Mouse (Mus musculus): ENCODE results near the gene Olfr389. TPM values are rescaled to one million over a fixed set of nuclear protein-coding genes. Genes with fewer than 3 reads are reported as not detected.

Gene Olfr389
- not detected in 2 replicates for polyA plus RNA-seq (2015; fragmentation: Nextera tagmentation; extraction: Ambion mirVana)

DNA sequence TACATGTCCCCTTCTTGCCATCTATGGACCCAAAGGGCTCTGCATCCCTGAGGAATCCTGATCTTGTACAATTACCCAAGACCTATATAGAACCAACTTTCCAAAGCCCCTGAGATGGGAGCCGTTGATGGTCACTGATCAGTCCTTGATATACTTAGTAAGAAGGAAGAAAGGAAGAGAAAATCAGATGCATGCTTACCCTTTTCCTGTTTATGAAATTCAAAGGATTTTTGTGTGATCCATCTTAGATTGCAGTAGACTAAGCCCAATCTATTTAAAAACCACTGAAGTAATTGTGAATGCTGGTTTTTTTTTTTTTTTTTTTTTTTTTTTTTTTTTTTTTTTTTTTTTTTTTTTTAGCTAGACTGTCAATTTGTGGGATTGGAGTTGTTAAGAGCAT, at the start of gene Olfr389:
Olfr389 (minus strand) TSS at position 101 of the 400 bp plus-strand sequence.
- H3K36me3 ChIP-seq (ENCODE audit: control insufficient read depth, insufficient read depth, low read length) = no peaks in the 10 kb centered on the region
- H3K9me3 ChIP-seq (ENCODE audit: control insufficient read depth, low read length) = no peaks in the 10 kb centered on the region
- no peak for ATAC-seq
- H3K27ac ChIP-seq (ENCODE audit: low read depth, low read length) = no peak within 1 kb of the TSS
- no peaks in the 10 kb centered on the region for H3K4me1 ChIP-seq (ENCODE audit: control insufficient read depth, insufficient read depth, low read depth, low read length)
- no peak within 1 kb of the TSS for H3K4me3 ChIP-seq (ENCODE audit: low read length)
- H3K4me2 ChIP-seq (ENCODE audit: low read length) = no peak within 1 kb of the TSS
- 93% methylated on average over 1 of the region's 1 CpGs for WGBS
- no peak within 1 kb of the TSS for H3K9ac ChIP-seq (ENCODE audit: low read depth, low read length)
- H3K27me3 ChIP-seq (replicated peaks; ENCODE audit: control insufficient read depth, insufficient read depth, low read length) = no peaks in the 10 kb centered on the region

DNA sequence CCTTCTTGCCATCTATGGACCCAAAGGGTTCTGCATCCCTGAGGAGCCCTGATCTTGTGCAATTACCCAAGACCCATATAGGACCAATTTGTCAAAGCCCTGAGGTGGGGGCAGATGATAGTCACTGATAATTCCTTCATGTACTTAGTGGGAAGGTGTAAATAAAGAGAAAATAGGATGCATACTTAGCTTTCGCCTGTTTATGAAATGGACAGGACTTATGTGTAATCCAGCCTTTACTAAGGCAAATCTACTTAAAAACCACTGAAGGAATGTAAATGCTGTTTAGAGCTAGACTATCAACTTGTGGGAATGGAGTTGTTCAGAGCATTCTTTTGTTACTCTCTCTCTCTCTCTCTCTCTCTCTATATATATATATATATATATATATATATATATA, 36.4 kb upstream of the Olfr389 start, which contains the start of gene Olfr392:
Olfr392 (minus strand) TSS at position 101 of the 400 bp plus-strand sequence.
- Histone ChIP-seq H3K4me2 (ENCODE audit: low read length) (no peak within 1 kb of the TSS), H3K27ac (ENCODE audit: low read depth, low read length) (no peak within 1 kb of the TSS), H3K9ac (ENCODE audit: low read depth, low read length) (no peak within 1 kb of the TSS), H3K9me3 (ENCODE audit: control insufficient read depth, low read length) (peaks cover 3% of the 10 kb centered on the region; the same call in 1 of the 2 replicates), H3K4me3 (ENCODE audit: low read length) (no peak within 1 kb of the TSS), H3K27me3 (replicated peaks; ENCODE audit: control insufficient read depth, insufficient read depth, low read length) (no peaks in the 10 kb centered on the region), H3K36me3 (ENCODE audit: control insufficient read depth, insufficient read depth, low read length) (no peaks in the 10 kb centered on the region), H3K4me1 (ENCODE audit: control insufficient read depth, insufficient read depth, low read depth, low read length) (no peaks in the 10 kb centered on the region)
- 97% methylated on average over 1 of the region's 1 CpGs for WGBS
- ATAC-seq = no peak

DNA sequence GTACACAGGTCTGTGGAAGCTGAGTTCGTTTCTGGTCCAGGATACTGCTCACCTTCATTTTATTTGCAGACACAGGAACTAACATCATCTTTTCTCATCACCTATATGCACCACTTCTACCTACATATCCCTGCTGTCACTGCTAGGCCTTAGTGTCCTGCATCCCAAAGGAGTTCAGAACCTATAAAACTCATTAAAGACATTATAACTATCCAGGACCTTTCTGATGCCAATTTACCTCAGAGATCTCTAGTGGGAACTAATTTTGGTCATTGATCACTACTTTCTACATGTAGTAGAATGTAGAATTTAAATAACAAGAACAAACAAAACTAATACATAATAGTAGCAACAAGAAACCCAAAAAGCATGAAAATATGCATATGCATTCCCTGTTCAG, 22.4 kb upstream of the Olfr389 start, which contains the start of gene Olfr391-ps:
Olfr391-ps (minus strand) TSS at position 101 of the 400 bp plus-strand sequence.
- WGBS = 32% methylated on average over 1 of the region's 1 CpGs
- no peaks in the 10 kb centered on the region for H3K36me3 ChIP-seq (ENCODE audit: control insufficient read depth, insufficient read depth, low read length)
- no peak within 1 kb of the TSS for H3K4me2 ChIP-seq (ENCODE audit: low read length)
- peaks cover 4% of the 10 kb centered on the region; the same call in 1 of the 2 replicates for H3K9me3 ChIP-seq (ENCODE audit: control insufficient read depth, low read length)
- no peak within 1 kb of the TSS for H3K4me3 ChIP-seq (ENCODE audit: low read length)
- H3K27ac ChIP-seq (ENCODE audit: low read depth, low read length) = no peak within 1 kb of the TSS
- H3K4me1 ChIP-seq (ENCODE audit: control insufficient read depth, insufficient read depth, low read depth, low read length) = no peaks in the 10 kb centered on the region
- H3K9ac ChIP-seq (ENCODE audit: low read depth, low read length) = no peak within 1 kb of the TSS
- H3K27me3 ChIP-seq (replicated peaks; ENCODE audit: control insufficient read depth, insufficient read depth, low read length) = no peaks in the 10 kb centered on the region
- ATAC-seq = no peak

DNA sequence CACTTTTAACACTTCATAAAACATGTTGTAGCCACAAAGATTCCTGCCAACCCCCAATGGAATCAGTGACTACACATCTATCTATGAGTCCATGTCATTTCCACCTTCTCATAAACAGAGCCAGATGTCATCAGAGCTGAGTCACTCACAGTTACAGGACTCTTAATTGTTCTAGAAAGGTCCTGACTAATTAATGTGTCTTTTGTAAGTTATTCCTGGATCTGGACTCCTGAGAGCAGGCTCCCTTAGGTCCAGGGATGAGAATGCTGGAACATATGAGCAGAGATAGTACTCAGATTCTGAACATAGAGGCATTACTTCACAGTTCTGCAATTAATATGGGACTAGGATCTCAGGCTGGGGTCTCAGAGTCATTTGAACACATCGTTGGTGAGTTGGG, 2.2 kb upstream of the Olfr389 start, which contains the start of gene Olfr390:
Olfr390 (plus strand) TSS at position 301 of the 400 bp plus-strand sequence.
- WGBS = 73% methylated on average over 1 of the region's 1 CpGs
- H3K36me3 ChIP-seq (ENCODE audit: control insufficient read depth, insufficient read depth, low read length) = no peaks in the 10 kb centered on the region

DNA sequence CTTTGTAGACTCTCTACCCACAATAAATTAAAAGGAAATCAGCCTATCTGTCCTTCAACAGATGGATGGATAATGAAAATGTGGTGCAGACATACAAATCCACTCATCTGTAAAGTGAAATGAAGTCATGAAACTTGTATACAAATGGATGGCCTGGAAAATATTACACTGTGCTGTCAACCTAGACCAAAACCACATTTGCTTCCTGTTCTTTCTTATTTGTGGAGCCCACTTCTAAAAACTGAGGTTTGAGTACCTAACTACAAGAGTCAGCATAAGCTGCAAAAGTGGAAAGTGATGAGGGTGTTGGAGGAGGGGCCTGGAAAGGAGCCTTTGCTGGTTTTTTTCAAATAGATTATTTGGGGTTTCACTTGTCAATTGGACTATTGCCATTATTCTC, 21.4 kb downstream of the Olfr389 start:
- no peak for ATAC-seq
- no peaks in the 10 kb centered on the region for H3K36me3 ChIP-seq (ENCODE audit: control insufficient read depth, insufficient read depth, low read length)
- H3K9me3 ChIP-seq (ENCODE audit: control insufficient read depth, low read length) = peaks cover 6% of the 10 kb centered on the region; the same call in 1 of the 2 replicates
- no peaks in the 10 kb centered on the region for H3K27me3 ChIP-seq (replicated peaks; ENCODE audit: control insufficient read depth, insufficient read depth, low read length)
- no peaks in the 10 kb centered on the region for H3K4me1 ChIP-seq (ENCODE audit: control insufficient read depth, insufficient read depth, low read depth, low read length)
- no peak overlapping the region for H3K9ac ChIP-seq (ENCODE audit: low read depth, low read length)
- H3K27ac ChIP-seq (ENCODE audit: low read depth, low read length) = no peak overlapping the region
- H3K4me2 ChIP-seq (ENCODE audit: low read length) = no peak overlapping the region
- no peak overlapping the region for H3K4me3 ChIP-seq (ENCODE audit: low read length)

More for the DNA sequence above, 2.2 kb upstream of the Olfr389 start, which contains the start of gene Olfr390:
- Histone ChIP-seq H3K9me3 (ENCODE audit: control insufficient read depth, low read length) (no peaks in the 10 kb centered on the region; the same call in 1 of the 2 replicates), H3K4me1 (ENCODE audit: control insufficient read depth, insufficient read depth, low read depth, low read length) (no peaks in the 10 kb centered on the region), H3K9ac (ENCODE audit: low read depth, low read length) (no peak within 1 kb of the TSS), H3K27ac (ENCODE audit: low read depth, low read length) (no peak within 1 kb of the TSS), H3K27me3 (replicated peaks; ENCODE audit: control insufficient read depth, insufficient read depth, low read length) (no peaks in the 10 kb centered on the region), H3K4me3 (ENCODE audit: low read length) (no peak within 1 kb of the TSS), H3K4me2 (ENCODE audit: low read length) (no peak within 1 kb of the TSS)
- ATAC-seq = no peak

Other genes starting within 250 kb of the Olfr389 start
- not detected in 2 replicates for gene Olfr385, start 187.7 kb downstream of the Olfr389 start, polyA plus RNA-seq (2015; fragmentation: Nextera tagmentation; extraction: Ambion mirVana)
- not detected in 2 replicates for gene Olfr384, start 182.1 kb downstream of the Olfr389 start, polyA plus RNA-seq (2015; fragmentation: Nextera tagmentation; extraction: Ambion mirVana)
- not detected in 2 replicates for gene Zfp735, start 91.9 kb downstream of the Olfr389 start, polyA plus RNA-seq (2015; fragmentation: Nextera tagmentation; extraction: Ambion mirVana)
- gene Olfr390, start 2.3 kb upstream of the Olfr389 start, polyA plus RNA-seq (2015; fragmentation: Nextera tagmentation; extraction: Ambion mirVana) = not detected in 2 replicates
- gene Olfr391-ps, start 22.3 kb upstream of the Olfr389 start, polyA plus RNA-seq (2015; fragmentation: Nextera tagmentation; extraction: Ambion mirVana) = not detected in 2 replicates
- gene Olfr392, start 36.3 kb upstream of the Olfr389 start, polyA plus RNA-seq (2015; fragmentation: Nextera tagmentation; extraction: Ambion mirVana) = not detected in 2 replicates
- not detected in 2 replicates for gene Olfr393, start 70.7 kb upstream of the Olfr389 start, polyA plus RNA-seq (2015; fragmentation: Nextera tagmentation; extraction: Ambion mirVana)
- gene Olfr394, start 110.1 kb upstream of the Olfr389 start, polyA plus RNA-seq (2015; fragmentation: Nextera tagmentation; extraction: Ambion mirVana) = not detected in 2 replicates
- gene Olfr395, start 128.6 kb upstream of the Olfr389 start, polyA plus RNA-seq (2015; fragmentation: Nextera tagmentation; extraction: Ambion mirVana) = not detected in 2 replicates
- not detected in 2 replicates for gene Olfr23, start 156.0 kb upstream of the Olfr389 start, polyA plus RNA-seq (2015; fragmentation: Nextera tagmentation; extraction: Ambion mirVana)
- not detected in 2 replicates for gene Olfr397, start 180.1 kb upstream of the Olfr389 start, polyA plus RNA-seq (2015; fragmentation: Nextera tagmentation; extraction: Ambion mirVana)
- gene Olfr398, start 209.7 kb upstream of the Olfr389 start, polyA plus RNA-seq (2015; fragmentation: Nextera tagmentation; extraction: Ambion mirVana) = not detected in 2 replicates

Data from hindbrain, embryonic 16.5 days (tissue).